Mouse (Mus musculus) megakaryocyte progenitor cell, adult 5-6 weeks (primary cell): ENCODE measurements around the gene Cnn2. TPM values are rescaled to one million over a fixed set of nuclear protein-coding genes. Genes with fewer than 3 reads are reported as not detected.

ENCODE experiments used
- ATAC-seq: replicated peaks from 2 replicates; pipeline ENCODE4 v1.8.0; 2016; ENCODE audit warnings: mild to moderate bottlenecking, moderate TSS enrichment, inconsistent platforms; ENCODE audit not compliant: poor library complexity
- total RNA-seq, 2 experiments: library from RNA; stranded (forward) in 1 of 2; stranded (reverse) in 1 of 2; fragments of 157-497, 149-512 nt in 1 of 2; fragments of 200-1000 nt in 1 of 2; gene quantifications; 2 replicates each; pipeline versions ENCODE4 v1.2.3 to v1.2.4; 2015 to 2017

Cnn2 gene
- total RNA-seq, 2 experiments from 2014 or later = 52.8 to 84.1 TPM

- no peak for ATAC-seq
Observed at GRCm38 (mm10) chr10:79969124-79969568, 19.2 kb upstream of the Cnn2 start.

GRCm38 (mm10) chr10:79970415-79971182, 17.8 kb upstream of the Cnn2 start, which contains the start of gene Grin3b:
Gene Grin3b, plus strand, starts transcription at chr10:79970715.
- ATAC-seq = no peak

DNA sequence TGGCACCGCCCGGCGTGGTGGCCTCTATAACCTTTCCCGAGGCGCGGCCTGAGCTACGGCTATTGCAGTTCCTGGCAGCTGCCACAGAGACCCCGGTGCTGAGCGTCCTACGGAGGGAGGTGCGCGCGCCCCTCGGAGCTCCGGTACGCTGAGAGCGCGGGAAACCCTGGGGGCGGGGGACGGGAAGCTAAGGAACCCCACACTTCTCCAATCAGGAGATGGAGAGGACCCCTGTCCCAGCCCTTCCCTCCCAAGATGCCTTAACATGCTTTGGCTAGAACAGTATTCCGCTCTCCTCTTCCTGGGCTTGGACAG, 17.2 kb upstream of the Cnn2 start:
- ATAC-seq = no peak

GRCm38 (mm10) chr10:79972831-79973230, 15.6 kb upstream of the Cnn2 start:
- ATAC-seq = no peak

GRCm38 (mm10) chr10:79974087-79974486, 14.3 kb upstream of the Cnn2 start:
- no peak for ATAC-seq

DNA sequence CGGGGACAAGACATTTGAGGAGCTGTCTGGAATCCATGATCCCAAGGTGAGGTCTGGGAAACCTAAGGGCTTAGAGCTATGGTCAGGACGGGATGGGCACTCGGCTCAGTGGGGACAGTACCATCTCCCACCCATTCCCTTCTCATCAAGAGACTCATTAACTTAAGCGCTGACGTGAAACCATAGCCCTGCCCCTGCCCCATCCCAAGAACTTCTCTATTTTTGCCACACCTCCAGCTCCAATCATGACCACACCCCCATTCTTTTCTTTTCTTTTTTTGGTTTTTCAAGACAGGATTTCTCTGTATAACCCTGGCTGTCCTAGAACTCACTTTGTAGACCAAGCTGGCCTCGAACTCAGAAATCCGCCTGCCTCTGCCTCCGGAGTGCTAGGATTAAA, 13.7 kb upstream of the Cnn2 start:
- ATAC-seq = peak; percentile 41

DNA sequence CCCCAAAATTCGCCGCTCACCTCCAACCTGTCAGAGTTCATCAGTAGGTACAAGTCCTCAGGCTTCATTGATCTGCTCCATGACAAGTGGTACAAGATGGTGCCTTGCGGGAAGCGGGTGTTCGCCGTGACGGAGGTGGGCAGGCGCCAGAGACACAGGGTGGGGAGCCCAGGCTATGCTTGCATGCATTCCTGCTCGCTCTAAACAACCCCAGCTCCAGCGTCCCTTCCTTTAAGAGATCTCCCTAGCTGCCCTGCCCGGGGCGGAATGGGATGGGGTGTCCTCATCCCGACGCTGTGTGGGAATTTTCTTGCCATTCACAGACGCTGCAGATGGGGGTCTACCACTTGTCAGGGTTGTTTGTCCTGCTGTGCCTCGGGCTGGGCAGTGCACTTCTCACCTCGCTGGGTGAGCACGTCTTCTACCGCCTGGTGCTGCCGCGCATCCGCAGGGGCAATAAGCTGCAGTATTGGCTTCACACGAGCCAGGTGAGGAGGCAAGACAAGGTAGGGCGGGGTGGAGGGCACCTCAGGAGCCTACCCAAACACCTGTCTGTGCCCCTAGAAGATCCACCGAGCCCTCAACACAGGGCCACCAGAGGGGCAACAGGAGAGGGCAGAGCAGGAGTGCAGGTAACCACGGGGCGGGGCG, 12.2 kb upstream of the Cnn2 start:
- ATAC-seq = no peak

- ATAC-seq = no peak
Observed at GRCm38 (mm10) chr10:79976722-79977107, 11.7 kb upstream of the Cnn2 start.

DNA sequence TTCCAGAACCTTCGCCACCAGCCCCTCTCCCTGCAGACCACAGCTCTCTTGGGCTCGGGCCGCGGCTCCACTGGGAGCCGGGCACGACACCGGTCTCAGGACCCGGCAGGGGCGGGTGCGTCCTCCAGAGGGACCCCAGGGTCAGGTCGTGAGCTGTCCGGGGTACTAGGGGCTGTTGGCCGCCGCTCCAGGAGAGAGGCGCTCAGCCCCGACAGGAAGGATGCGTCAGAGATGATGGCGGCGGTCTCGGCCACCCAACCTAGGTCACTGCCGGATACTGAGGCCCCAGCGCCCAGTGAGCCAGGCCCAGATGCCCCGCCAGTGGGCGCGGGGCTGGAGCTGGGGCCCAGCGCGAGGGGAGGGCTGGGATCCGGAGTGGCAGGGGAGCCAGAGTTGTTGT, 11.1 kb upstream of the Cnn2 start:
- ATAC-seq = no peak

- no peak for ATAC-seq
Observed at GRCm38 (mm10) chr10:79978061-79978460, 10.3 kb upstream of the Cnn2 start.

DNA sequence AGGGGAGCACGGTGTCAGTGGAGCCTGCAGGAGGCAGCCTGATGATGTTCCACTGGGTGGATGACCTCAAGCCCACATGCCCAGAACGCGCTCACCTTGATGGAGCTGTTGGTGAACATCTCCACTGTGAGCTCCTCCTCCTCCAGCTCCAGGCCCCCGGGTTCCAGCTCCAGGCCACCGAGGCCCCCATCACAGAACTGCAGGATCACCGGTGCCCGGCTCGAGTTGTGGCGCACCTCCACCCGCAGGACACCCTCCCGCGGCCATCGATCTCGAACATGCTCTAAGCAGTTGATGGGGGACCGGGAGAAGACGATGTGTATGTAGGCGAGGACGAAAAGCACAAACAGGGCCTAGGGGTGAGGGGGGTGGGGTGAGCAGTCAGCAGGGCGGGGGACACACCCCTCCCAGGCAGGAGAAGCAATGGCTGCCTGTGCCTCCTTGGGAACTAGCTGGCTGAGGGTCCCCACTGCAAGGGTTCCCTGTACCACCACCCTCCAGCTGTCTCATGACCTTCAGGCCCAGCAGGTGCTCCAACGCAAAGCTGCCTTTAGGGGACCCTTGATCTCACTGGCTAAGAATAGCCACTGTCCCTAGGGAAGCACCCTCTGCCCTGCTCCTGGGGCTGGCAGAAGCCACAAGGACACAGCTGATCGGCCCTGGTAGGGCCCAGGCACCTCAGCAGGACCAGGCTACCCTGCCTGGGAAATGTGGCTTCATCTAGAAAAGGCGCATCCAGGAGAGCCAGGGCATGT, 8.8 kb upstream of the Cnn2 start:
- ATAC-seq = no peak

GRCm38 (mm10) chr10:79983205-79983604, 5.2 kb upstream of the Cnn2 start:
- no peak for ATAC-seq

DNA sequence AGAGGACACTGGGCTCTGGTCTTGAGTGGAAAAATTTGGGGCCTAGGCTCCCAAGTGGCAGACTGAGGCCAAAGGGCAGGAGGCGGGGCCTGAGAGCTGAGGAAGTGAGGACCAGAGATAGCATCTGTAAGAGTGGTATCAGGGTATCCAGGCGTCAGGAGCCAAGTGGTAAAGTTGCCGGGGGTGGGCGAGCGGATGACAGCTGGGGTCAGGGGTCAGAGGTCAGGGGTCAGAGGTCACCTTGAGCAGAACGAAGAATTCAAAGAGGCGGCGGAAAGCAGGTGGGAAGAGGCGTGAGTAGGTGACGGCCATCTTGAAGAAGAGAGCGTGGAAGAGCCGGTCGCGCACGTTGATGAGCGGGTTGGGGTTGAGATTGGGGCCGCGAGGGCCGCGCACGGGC, 4.7 kb upstream of the Cnn2 start:
- ATAC-seq = peak; percentile 10

- peak; percentile 40 for ATAC-seq
Observed at GRCm38 (mm10) chr10:79984195-79984816, 4.1 kb upstream of the Cnn2 start, which contains the start of gene Tmem259. Gene Tmem259, minus strand, starts transcription at chr10:79984330.

GRCm38 (mm10) chr10:79984871-79985270, 3.5 kb upstream of the Cnn2 start:
- ATAC-seq = peak; percentile 65

GRCm38 (mm10) chr10:79985334-79986231, 2.8 kb upstream of the Cnn2 start:
- peak; percentile 18 for ATAC-seq

DNA sequence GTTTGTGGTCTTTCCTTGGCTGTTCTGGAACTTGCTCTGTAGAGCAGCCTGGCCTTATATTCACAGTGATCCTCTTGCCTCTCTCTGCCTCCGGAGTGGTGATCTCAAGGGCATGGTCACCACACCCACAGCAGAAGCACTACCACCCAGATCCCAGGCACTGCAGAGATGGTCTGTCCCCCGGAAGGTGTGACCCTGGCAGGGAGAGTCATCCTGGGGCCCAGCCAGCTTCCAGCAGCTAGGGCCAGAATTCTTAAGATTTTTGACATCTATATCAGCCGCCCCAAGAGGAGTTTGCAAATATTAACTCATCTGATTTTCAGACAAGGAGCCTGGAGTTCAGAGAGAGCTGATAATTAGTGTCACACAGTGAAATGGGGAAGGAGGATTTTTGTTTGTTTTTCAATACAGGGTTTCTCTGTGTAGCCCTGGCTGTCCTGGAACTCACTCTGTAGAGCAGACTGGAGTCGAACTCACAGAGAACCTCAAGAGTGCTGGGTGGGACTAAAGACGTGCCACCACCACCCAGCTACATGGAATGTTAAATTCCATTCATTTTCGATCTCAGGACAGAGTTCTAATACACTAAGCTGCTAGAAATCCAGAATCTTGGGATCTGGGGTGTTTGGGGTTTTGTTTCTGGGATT, 2.0 kb upstream of the Cnn2 start:
- no peak for ATAC-seq

- peak; percentile 29 for ATAC-seq
Observed at GRCm38 (mm10) chr10:79986963-79987362, 1.4 kb upstream of the Cnn2 start.

GRCm38 (mm10) chr10:79987771-79988505, 446 bp upstream of the Cnn2 start:
- no peak for ATAC-seq
